Comparison of ENCODE assay signal across 9 mouse cellular contexts in the genomic region with DNA sequence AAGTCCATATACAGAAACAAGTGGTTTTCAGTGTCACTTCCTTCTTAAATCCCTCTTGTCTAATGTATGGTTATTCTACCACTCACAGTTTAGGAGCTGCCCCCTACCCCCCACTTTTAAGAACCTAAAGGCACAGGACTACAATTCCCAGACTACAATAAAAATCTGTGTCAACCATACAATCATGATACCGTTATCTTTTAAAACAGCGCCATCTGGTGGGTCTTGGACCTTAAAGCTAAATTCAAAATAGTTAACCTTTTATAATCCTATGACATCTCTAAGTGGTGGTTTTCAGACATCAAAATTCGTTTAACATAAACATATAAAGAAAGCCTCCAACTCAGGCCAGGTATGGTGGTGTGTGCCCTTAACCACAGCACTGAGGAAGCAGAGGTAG. TPM values are rescaled to one million over a fixed set of nuclear protein-coding genes. Genes with fewer than 3 reads are reported as not detected.
DNase-seq lines count a peak whose midpoint lies in the region; ATAC-seq and TF ChIP-seq lines count a peak whose summit lies in the region.
"Had no signal": no experiment of that assay in that cellular context is flagged by ENCODE, and none has a peak within 500 bp of the region (broad histone marks: within the 10 kb centered on the region; RNA-seq: fewer than 3 reads in every experiment).

No protein-coding gene starts in this region.

- peak; percentile 76 for TF ChIP-seq CTCF in forebrain, postnatal 0 days (IDR thresholded peaks at IDR 0.05; ENCODE audit: low read depth)

- no peaks in the 10 kb centered on the region for H3K27me3 ChIP-seq in forebrain, postnatal 0 days (ENCODE audit: insufficient read depth, low read length)
- no peaks in the 10 kb centered on the region for H3K27me3 ChIP-seq in forebrain, embryonic 13.5 days
- H3K27me3 ChIP-seq: limb, embryonic 15.5 days had no signal

- peaks cover 19% of the 10 kb centered on the region for H3K36me3 ChIP-seq in forebrain, postnatal 0 days (ENCODE audit: insufficient read depth)
- peaks cover 22% of the 10 kb centered on the region for H3K36me3 ChIP-seq in forebrain, embryonic 13.5 days (ENCODE audit: poor library complexity, severe bottlenecking)

- 10% methylated on average over 3 of the region's 3 CpGs for WGBS in forebrain, postnatal 0 days
- 14% methylated on average over 3 of the region's 3 CpGs for WGBS in forebrain, embryonic 13.5 days

- 0 out of 2 replicates have a peak, but pooled peaks cover 2% of the 10 kb centered on the region for H3K4me1 ChIP-seq in forebrain, postnatal 0 days (ENCODE audit: insufficient read depth)
- peaks cover 23% of the 10 kb centered on the region for H3K4me1 ChIP-seq in forebrain, embryonic 13.5 days

- H3K9ac ChIP-seq in forebrain, postnatal 0 days = no peak overlapping the region
- no peak overlapping the region for H3K9ac ChIP-seq in forebrain, embryonic 13.5 days
- H3K9ac ChIP-seq: limb, embryonic 15.5 days had no signal

- H3K9me3 ChIP-seq in forebrain, postnatal 0 days (ENCODE audit: low read length) = no peaks in the 10 kb centered on the region
- no peaks in the 10 kb centered on the region for H3K9me3 ChIP-seq in forebrain, embryonic 13.5 days (replicated peaks)
- H3K9me3 ChIP-seq: limb, embryonic 15.5 days had no signal

- no peak for ATAC-seq in forebrain, postnatal 0 days
- ATAC-seq in forebrain, embryonic 13.5 days = no peak

- DNase-seq in forebrain, postnatal 0 days = peak; percentile 90
- DNase-seq in urinary bladder, postnatal 14 days (ENCODE audit: low spot score) = peak; percentile 72
- DNase-seq in urinary bladder, postnatal 10 days (ENCODE audit: low spot score) = no peak
- DNase-seq in cerebellum, postnatal 36 days = peak; percentile 52 to 78
- DNase-seq in kidney, adult 9 months = peak; percentile 84
- DNase-seq in lung, adult 18-20 months = peak; percentile 12 to 62
- peak; percentile 54 to 78 for DNase-seq in spleen, postnatal 4 days (ENCODE audit: low spot score in 2 of 2)

- no peak overlapping the region for H3K4me3 ChIP-seq in forebrain, postnatal 0 days (ENCODE audit: low read depth, low read length)
- H3K4me3 ChIP-seq in forebrain, embryonic 13.5 days = no peak overlapping the region
- H3K4me3 ChIP-seq: limb, embryonic 15.5 days had no signal

- no peak overlapping the region for H3K27ac ChIP-seq in forebrain, postnatal 0 days (ENCODE audit: low read depth, low read length)
- H3K27ac ChIP-seq in forebrain, embryonic 13.5 days = no peak overlapping the region
- H3K27ac ChIP-seq: limb, embryonic 15.5 days had no signal

- H3K4me2 ChIP-seq in forebrain, postnatal 0 days (ENCODE audit: low read depth) = no peak overlapping the region
- no peak overlapping the region for H3K4me2 ChIP-seq in forebrain, embryonic 13.5 days
- H3K4me2 ChIP-seq: limb, embryonic 15.5 days had no signal

RNA-seq across cellular contexts. Expression of a gene that starts 4.8 kb away (rescaled TPM):
- total RNA-seq in forebrain, postnatal 0 days (2014; rRNA removed) = 30.8 and 35.7 TPM in 2 replicates
- polyA plus RNA-seq in forebrain, postnatal 0 days (2015; fragmentation: Nextera tagmentation; extraction: Ambion mirVana) = 14.8 and 22.6 TPM in 2 replicates
- 23.4 and 24.0 TPM in 2 replicates for polyA plus RNA-seq in forebrain, embryonic 13.5 days (2015; fragmentation: Nextera tagmentation; extraction: Ambion mirVana)

RNA-seq across cellular contexts. Expression of a gene that starts 6.1 kb away (rescaled TPM):
- 32.5 and 34.5 TPM in 2 replicates for total RNA-seq in forebrain, postnatal 0 days (2014; rRNA removed)
- polyA plus RNA-seq in forebrain, postnatal 0 days (2015; fragmentation: Nextera tagmentation; extraction: Ambion mirVana) = 38.2 and 50.8 TPM in 2 replicates
- polyA plus RNA-seq in forebrain, embryonic 13.5 days (2015; fragmentation: Nextera tagmentation; extraction: Ambion mirVana) = 45.4 and 46.8 TPM in 2 replicates

RNA-seq across cellular contexts. Expression of a gene that starts 42.2 kb away (rescaled TPM):
- total RNA-seq in forebrain, postnatal 0 days (2014; rRNA removed) = 78.1 and 82.6 TPM in 2 replicates
- 79.3 and 83.8 TPM in 2 replicates for polyA plus RNA-seq in forebrain, postnatal 0 days (2015; fragmentation: Nextera tagmentation; extraction: Ambion mirVana)
- polyA plus RNA-seq in forebrain, embryonic 13.5 days (2015; fragmentation: Nextera tagmentation; extraction: Ambion mirVana) = 100 and 110 TPM in 2 replicates

RNA-seq across cellular contexts. Expression of a gene that starts 57.0 kb away (rescaled TPM):
- total RNA-seq in forebrain, postnatal 0 days (2014; rRNA removed) = 0.24 and 0.54 TPM in 2 replicates
- polyA plus RNA-seq in forebrain, postnatal 0 days (2015; fragmentation: Nextera tagmentation; extraction: Ambion mirVana) = 0.10 and 0.13 TPM in 2 replicates
- polyA plus RNA-seq in forebrain, embryonic 13.5 days (2015; fragmentation: Nextera tagmentation; extraction: Ambion mirVana) = 0.03 TPM in 2 replicates

RNA-seq across cellular contexts. Expression of a gene that starts 59.0 kb away (rescaled TPM):
- 13.0 and 15.5 TPM in 2 replicates for total RNA-seq in forebrain, postnatal 0 days (2014; rRNA removed)
- 6.9 and 10.0 TPM in 2 replicates for polyA plus RNA-seq in forebrain, postnatal 0 days (2015; fragmentation: Nextera tagmentation; extraction: Ambion mirVana)
- polyA plus RNA-seq in forebrain, embryonic 13.5 days (2015; fragmentation: Nextera tagmentation; extraction: Ambion mirVana) = 3.1 and 5.8 TPM in 2 replicates
